Mouse (Mus musculus) lung, postnatal 0 days (tissue): ENCODE measurements at regions not wholly inside any gene's neighbourhood (a gene's known extent, or its start where the extent isn't known, plus 50 kb on each side); places are given as distances from the start of the nearest gene placed in this dataset.

Experiments
- CTCF ChIP-seq: IDR thresholded peaks from 2 replicates; pipeline ENCODE4 v1.5.1; 2016; ENCODE audit warnings: antibody characterized with exemption, mild to moderate bottlenecking
- EP300 ChIP-seq: IDR thresholded peaks from 2 replicates; pipeline ENCODE4 v1.6.1; 2016; ENCODE audit warnings: antibody characterized with exemption, mild to moderate bottlenecking, control low read depth

- TF ChIP-seq EP300: no peak
- no peak for TF ChIP-seq CTCF
Measured at GRCm38 (mm10) chr1:63920181-63920933, 151.3 kb upstream of the 4933402D24Rik start.
